Mouse (Mus musculus) heart, embryonic 13.5 days (tissue): Measurements from ENCODE around the gene Mettl7a1. TPM values are rescaled to one million over a fixed set of nuclear protein-coding genes. Genes with fewer than 3 reads are reported as not detected.
A peak's percentile ranks its signal among the peaks of the same experiment; 100 is the strongest.
"Not testable (repeated sequence)": the region's sequence is repeated elsewhere in the genome, so short reads cannot be mapped to it uniquely, and the experiment has no call there.

Source experiments
- ATAC-seq: fragments of 200-750 bp; cut with Nextera tagmentation; 2 replicates; pipeline ENCODE4 v1.8.0; 2017; ENCODE audit warnings: moderate TSS enrichment; ENCODE audit not compliant: insufficient number of reproducible peaks, low FRiP score, low TSS enrichment; ENCODE audit errors: extremely low read depth
- H3K27ac ChIP-seq: fragments of 300-500 bp; sonication (generic); replicated peaks from 2 replicates; pipeline ENCODE4 v1.5.1; 2015; ENCODE audit warnings: moderate library complexity, mild to moderate bottlenecking, inconsistent platforms
- H3K27me3 ChIP-seq: fragments of 300-500 bp; sonication (generic); replicated peaks from 2 replicates; pipeline ENCODE4 v1.6.1; 2015; ENCODE audit warnings: mild to moderate bottlenecking, inconsistent platforms
- H3K36me3 ChIP-seq: fragments of 300-500 bp; sonication (generic); 2 replicates; pipeline ENCODE4 v1.6.1; 2015; ENCODE audit warnings: mild to moderate bottlenecking, inconsistent platforms
- H3K4me1 ChIP-seq: fragments of 300-500 bp; sonication (generic); 2 replicates; pipeline ENCODE4 v1.6.1; 2015; ENCODE audit warnings: inconsistent platforms
- H3K4me2 ChIP-seq: fragments of 300-500 bp; sonication (generic); 2 replicates; pipeline ENCODE4 v1.6.1; 2015; ENCODE audit warnings: inconsistent platforms, mild to moderate bottlenecking, moderate library complexity
- H3K4me3 ChIP-seq: fragments of 300-500 bp; sonication (generic); 2 replicates; pipeline ENCODE4 v1.5.1; 2015; ENCODE audit warnings: moderate library complexity, mild to moderate bottlenecking, inconsistent platforms
- H3K9ac ChIP-seq: fragments of 300-500 bp; sonication (generic); 2 replicates; pipeline ENCODE4 v1.6.1; 2015; ENCODE audit warnings: inconsistent platforms, mild to moderate bottlenecking, moderate library complexity
- H3K9me3 ChIP-seq: fragments of 300-500 bp; sonication (generic); 2 replicates; pipeline ENCODE4 v1.6.1; 2016; ENCODE audit warnings: inconsistent platforms
- WGBS: fragments of 180-500 bp; shearing (Covaris S2); methylation state at CpG from one replicate; pipeline ENCODE4 v1.1.7; 2015; ENCODE audit warnings: mixed read lengths; 5-methylcytosine and 5-hydroxymethylcytosine counted together
- polyA plus RNA-seq: library from polyadenylated mRNA; unstranded; fragments of >200 nt; fragmentation: Nextera tagmentation; extraction: Ambion mirVana; gene quantifications from 2 replicates; pipeline ENCODE4 v1.2.1, GENCODE M21; 2015

Mettl7a1 gene
- 3.1 and 3.3 TPM in 2 replicates for polyA plus RNA-seq

- Histone ChIP-seq H3K9ac (peak within 1 kb of the TSS; percentile 84), H3K27ac (peak within 1 kb of the TSS; percentile 74), H3K36me3 (no peaks in the 10 kb centered on the region), H3K27me3 (peaks cover 10% of the 10 kb centered on the region), H3K4me1 (peaks cover 12% of the 10 kb centered on the region), H3K9me3 (no peaks in the 10 kb centered on the region), H3K4me2 (peak within 1 kb of the TSS; percentile 84), H3K4me3 (peak within 1 kb of the TSS; percentile 63)
- peak; percentile 75 for ATAC-seq
- 3% methylated on average over 24 of the region's 30 CpGs for WGBS
Observed at GRCm38 (mm10) chr15:100304019-100304991, at the start of gene Mettl7a1. Gene Mettl7a1, plus strand, starts transcription at chr15:100304140.

GRCm38 (mm10) chr15:100256386-100256785 lies 47.6 kb upstream of the Mettl7a1 start:
- no peak overlapping the region for H3K4me2 ChIP-seq
- H3K9ac ChIP-seq: no peak overlapping the region
- no peaks in the 10 kb centered on the region for H3K27me3 ChIP-seq
- no peak for ATAC-seq
- H3K27ac ChIP-seq: no peak overlapping the region
- no peak overlapping the region for H3K4me3 ChIP-seq
- H3K4me1 ChIP-seq: no peaks in the 10 kb centered on the region
- WGBS: 85% methylated on average over 6 of the region's 6 CpGs
- peaks cover 89% of the 10 kb centered on the region for H3K36me3 ChIP-seq
- H3K9me3 ChIP-seq: no peaks in the 10 kb centered on the region

- ATAC-seq: no peak
- Histone ChIP-seq H3K4me1 (no peaks in the 10 kb centered on the region), H3K27me3 (no peaks in the 10 kb centered on the region), H3K9ac (no peak overlapping the region), H3K4me2 (no peak overlapping the region), H3K36me3 (peaks cover 86% of the 10 kb centered on the region), H3K9me3 (no peaks in the 10 kb centered on the region), H3K27ac (no peak overlapping the region), H3K4me3 (no peak overlapping the region)
- WGBS: 84% methylated on average over 5 of the region's 5 CpGs
Observed at GRCm38 (mm10) chr15:100257305-100257704, 46.6 kb upstream of the Mettl7a1 start.

DNA sequence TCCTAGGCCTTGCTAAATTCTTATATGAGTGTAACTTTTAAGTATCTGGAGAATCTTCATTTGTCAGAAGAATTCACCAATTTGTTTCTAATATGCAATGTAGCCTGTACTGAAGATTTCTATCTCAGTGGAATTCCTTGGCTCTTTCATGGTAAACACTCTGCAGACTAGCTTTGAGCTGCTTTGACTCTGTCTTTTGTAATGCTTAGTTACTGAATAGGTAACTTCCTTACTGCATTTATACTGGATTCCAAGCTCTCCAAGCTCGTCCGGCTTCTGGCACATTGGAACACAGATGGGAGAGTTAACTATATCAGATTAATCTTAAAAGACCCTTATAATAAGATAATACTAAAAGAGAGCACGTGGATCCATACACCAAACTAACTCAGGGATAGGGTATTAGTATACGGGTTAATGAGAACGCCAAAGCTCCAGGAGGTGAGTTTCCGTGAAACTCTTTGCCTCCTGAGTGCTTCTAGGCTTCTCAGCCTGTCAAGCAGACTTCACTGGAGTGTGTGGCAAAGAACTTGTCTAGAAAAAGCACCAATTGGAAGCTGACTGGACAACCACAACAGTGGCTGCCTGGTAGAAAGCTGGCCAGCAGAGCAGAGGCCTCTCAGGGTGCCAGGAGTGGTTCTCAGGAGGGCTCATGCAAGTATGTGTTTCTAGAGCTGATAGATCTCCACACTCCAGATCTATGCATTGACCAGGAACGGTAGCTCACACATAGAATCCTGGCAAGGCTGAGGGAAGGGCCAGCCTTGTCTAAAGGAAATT lies 45.1 kb upstream of the Mettl7a1 start:
- no peak overlapping the region for H3K4me2 ChIP-seq

DNA sequence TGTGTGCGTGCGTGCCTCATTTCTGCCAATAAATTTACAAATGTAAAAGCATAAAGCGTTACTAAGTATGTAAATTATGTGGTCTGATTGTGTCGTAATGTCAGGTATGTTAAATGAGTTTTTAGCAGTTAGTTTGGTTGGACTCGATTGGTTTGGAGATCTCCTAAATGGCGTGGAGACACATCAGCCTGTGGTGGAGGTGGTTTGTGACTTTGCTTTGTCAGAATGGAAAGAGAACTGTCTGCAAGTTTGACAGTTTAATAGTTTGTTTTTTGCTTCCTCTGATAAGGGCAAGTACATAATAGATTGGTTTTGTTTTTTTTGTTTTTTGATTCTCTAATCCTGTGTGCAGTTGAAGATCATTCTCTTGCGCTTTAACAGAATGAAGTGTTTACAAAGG lies 43.6 kb upstream of the Mettl7a1 start:
- WGBS: 95% methylated on average over 5 of the region's 7 CpGs
- ATAC-seq, H3K9ac ChIP-seq, H3K4me3 ChIP-seq, H3K4me2 ChIP-seq, H3K27me3 ChIP-seq, H3K9me3 ChIP-seq, H3K27ac ChIP-seq, H3K4me1 ChIP-seq: not testable (repeated sequence)
- H3K36me3 ChIP-seq: peaks cover 60% of the 10 kb centered on the region

More for the DNA sequence above, 45.1 kb upstream of the Mettl7a1 start:
- H3K4me1 ChIP-seq: no peaks in the 10 kb centered on the region
- WGBS: 93% methylated on average over 7 of the region's 7 CpGs
- no peak for ATAC-seq
- H3K9ac ChIP-seq: no peak overlapping the region
- no peaks in the 10 kb centered on the region for H3K27me3 ChIP-seq
- peaks cover 75% of the 10 kb centered on the region for H3K36me3 ChIP-seq
- H3K9me3 ChIP-seq: no peaks in the 10 kb centered on the region
- H3K4me3 ChIP-seq: no peak overlapping the region
- H3K27ac ChIP-seq: no peak overlapping the region

DNA sequence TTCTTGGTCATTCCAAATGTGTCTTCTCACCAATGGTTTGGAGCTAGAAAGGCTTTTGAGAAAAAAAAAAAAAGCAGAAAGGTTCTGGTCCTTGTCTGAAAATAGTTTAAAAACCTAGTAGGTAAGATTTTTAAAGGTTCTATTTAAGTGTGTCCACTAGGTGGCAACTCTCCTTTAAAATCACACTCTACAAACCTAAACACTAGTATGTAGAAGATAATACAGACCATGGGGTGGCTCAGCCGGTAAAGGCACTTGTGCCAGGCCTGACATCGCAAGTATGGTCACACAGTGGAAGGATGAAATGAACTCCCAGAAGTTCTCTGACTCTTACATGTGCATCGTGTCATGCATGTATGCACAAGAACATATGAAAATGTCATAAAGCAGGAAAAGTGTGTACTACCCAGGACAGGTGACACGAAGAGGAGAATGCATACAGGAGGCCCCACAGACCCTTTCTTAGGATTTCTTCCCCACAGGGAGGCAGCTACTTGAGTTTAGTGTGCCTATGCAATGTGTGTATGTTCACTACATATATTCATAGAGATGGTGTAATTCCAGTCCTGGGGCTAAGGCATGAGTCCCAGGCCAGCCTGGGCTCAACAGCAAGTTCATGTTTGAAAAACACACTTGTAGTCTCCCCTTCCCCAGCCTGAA lies 40.6 kb upstream of the Mettl7a1 start:
- Histone ChIP-seq H3K9me3 (no peaks in the 10 kb centered on the region), H3K27me3 (no peaks in the 10 kb centered on the region), H3K4me1 (no peaks in the 10 kb centered on the region), H3K9ac (no peak overlapping the region), H3K4me3 (no peak overlapping the region), H3K4me2 (no peak overlapping the region), H3K27ac (no peak overlapping the region), H3K36me3 (peaks cover 30% of the 10 kb centered on the region)
- ATAC-seq: no peak
- 29% methylated on average over 4 of the region's 4 CpGs for WGBS

DNA sequence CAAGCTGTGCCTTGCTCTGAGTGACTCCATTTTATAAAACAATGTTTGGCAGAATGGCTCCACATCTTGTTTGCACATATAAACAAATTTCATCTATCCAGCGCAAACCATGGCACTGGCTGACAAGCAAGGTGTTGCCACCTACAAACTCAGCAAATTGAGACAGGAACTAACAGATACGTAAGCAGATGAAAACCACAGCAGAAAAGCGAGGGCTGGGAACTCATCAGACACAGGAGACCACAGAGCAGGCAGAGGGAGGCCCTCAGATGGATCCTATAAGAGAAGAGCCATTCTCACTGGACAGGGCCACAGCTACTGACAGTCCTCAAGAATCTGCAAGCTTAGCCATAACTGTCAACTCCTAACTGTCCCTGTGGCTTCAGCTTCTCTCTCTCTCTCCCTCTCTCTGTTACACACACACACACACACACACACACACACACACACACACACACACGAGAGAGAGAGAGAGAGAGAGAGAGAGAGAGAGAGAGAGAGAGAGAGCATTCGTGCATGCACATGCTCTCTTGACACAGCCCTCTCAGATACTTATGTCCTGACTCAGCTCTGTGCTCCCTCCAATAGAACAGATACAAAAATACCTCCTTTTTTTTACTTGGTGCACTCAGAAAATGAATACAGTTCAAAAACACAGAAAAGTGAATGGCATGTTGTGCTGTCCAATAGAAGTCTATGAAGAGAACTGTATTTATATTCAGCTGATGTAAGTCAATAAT lies 38.2 kb upstream of the Mettl7a1 start:
- no peak for ATAC-seq
- Histone ChIP-seq H3K9ac (no peak overlapping the region), H3K9me3 (no peaks in the 10 kb centered on the region; the same call in 1 of the 2 replicates), H3K4me2 (no peak overlapping the region), H3K27ac (no peak overlapping the region), H3K27me3 (peaks cover 15% of the 10 kb centered on the region; the same call in 1 of the 2 replicates), H3K4me1 (no peaks in the 10 kb centered on the region), H3K4me3 (no peak overlapping the region), H3K36me3 (peaks cover 14% of the 10 kb centered on the region)
- WGBS: 72% methylated on average over 4 of the region's 5 CpGs

DNA sequence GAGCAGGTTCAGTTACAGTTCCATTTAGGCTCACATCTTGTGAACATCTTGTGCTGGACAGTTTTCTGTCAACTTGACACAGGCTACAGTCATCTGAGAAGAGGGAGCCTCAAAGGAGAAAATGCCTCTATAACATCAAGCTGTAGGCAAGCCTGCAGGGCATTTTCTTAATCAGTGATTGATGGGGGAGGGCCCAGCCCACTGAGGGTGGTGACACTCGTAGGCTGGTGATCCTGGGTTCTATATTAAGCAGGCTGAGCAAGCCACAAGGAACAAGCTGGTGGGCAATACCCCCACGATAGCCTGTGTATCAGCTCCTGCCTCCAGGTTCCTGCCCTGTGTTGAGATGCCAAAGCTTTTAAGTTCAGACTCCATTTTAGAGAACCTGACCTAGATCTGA lies 35.0 kb upstream of the Mettl7a1 start:
- Histone ChIP-seq H3K36me3 (no peaks in the 10 kb centered on the region), H3K9me3 (no peaks in the 10 kb centered on the region; the same call in 1 of the 2 replicates), H3K9ac (no peak overlapping the region), H3K4me2 (no peak overlapping the region), H3K4me3 (no peak overlapping the region), H3K27me3 (peaks cover 21% of the 10 kb centered on the region; the same call in 1 of the 2 replicates), H3K4me1 (no peaks in the 10 kb centered on the region), H3K27ac (no peak overlapping the region)
- 66% methylated on average over 2 of the region's 2 CpGs for WGBS
- ATAC-seq: no peak

DNA sequence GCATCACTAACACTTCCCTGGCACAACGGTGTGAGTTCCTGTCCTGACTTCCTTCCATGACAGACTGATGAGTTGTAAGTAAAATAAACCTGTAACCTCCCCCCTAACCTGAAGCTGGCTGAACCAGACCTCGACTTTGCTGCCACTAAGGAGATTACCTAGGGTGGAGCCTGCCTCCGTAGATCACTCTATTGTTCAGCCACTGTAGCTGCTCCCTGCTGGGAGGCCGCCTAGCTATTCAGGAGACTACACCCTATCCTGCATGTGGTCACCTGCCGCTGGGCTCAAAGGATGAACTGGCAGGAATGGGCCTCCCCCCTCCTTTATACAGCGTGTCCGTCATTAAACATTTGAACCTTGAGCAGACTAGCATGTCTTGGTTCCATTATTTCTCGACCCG lies 34.2 kb upstream of the Mettl7a1 start:
- Histone ChIP-seq H3K27ac (no peak overlapping the region), H3K4me2 (peak overlapping the region; percentile 31), H3K9ac (no peak overlapping the region), H3K9me3 (no peaks in the 10 kb centered on the region; the same call in 1 of the 2 replicates), H3K4me3 (0 out of 2 replicates have a peak overlapping the region, but pooled peaks have one; percentile 4), H3K4me1 (no peaks in the 10 kb centered on the region), H3K27me3 (peaks cover 21% of the 10 kb centered on the region; the same call in 1 of the 2 replicates), H3K36me3 (no peaks in the 10 kb centered on the region)
- 17% methylated on average over 9 of the region's 9 CpGs for WGBS
- no peak for ATAC-seq

GRCm38 (mm10) chr15:100270609-100271008 lies 33.3 kb upstream of the Mettl7a1 start:
- not testable (repeated sequence) for H3K9me3 ChIP-seq, H3K9ac ChIP-seq, H3K4me3 ChIP-seq, H3K4me2 ChIP-seq, H3K36me3 ChIP-seq, ATAC-seq, H3K4me1 ChIP-seq, H3K27ac ChIP-seq
- WGBS: 37% methylated on average over 7 of the region's 7 CpGs
- H3K27me3 ChIP-seq: peaks cover 21% of the 10 kb centered on the region; the same call in 1 of the 2 replicates
